Mouse (Mus musculus) embryonic fibroblast, embryonic 13.5 days (primary cell): ENCODE data around the gene Maml3. TPM values are rescaled to one million over a fixed set of nuclear protein-coding genes. Genes with fewer than 3 reads are reported as not detected.

ENCODE experiments used
- H3K27ac ChIP-seq: 2 replicates; pipeline ENCODE4 v1.5.1; 2012; ENCODE audit warnings: low read length, control low read depth, inconsistent platforms; ENCODE audit not compliant: insufficient read depth
- H3K4me1 ChIP-seq: 2 replicates; pipeline ENCODE4 v1.6.1; 2011; ENCODE audit warnings: low read length; ENCODE audit not compliant: control insufficient read depth, insufficient read depth
- H3K4me3 ChIP-seq: 2 replicates; pipeline ENCODE4 v1.5.1; 2011; ENCODE audit warnings: mild to moderate bottlenecking, control low read depth, low read length; ENCODE audit not compliant: insufficient read depth
- CTCF ChIP-seq: IDR thresholded peaks from 2 replicates; pipeline ENCODE4 v1.5.1; 2011; ENCODE audit warnings: mild to moderate bottlenecking, control low read depth, low read length, moderate library complexity, borderline replicate concordance; ENCODE audit not compliant: insufficient read depth
- POLR2A ChIP-seq: IDR thresholded peaks from 2 replicates; pipeline ENCODE4 v1.6.1; 2011; ENCODE audit warnings: low read depth, mild to moderate bottlenecking, control low read depth, low read length, moderate library complexity
- polyA plus RNA-seq: library from polyadenylated mRNA; stranded (reverse); fragments of >200 nt; gene quantifications from 2 replicates; pipeline ENCODE4 v1.2.4, GENCODE M21; 2011; ENCODE audit warnings: low read depth; ENCODE audit not compliant: missing spikeins, insufficient read length

The Maml3 gene
- polyA plus RNA-seq, 1 experiment, result 2.2 TPM

GRCm38 (mm10) chr3:51810731-51811130 lies 294.1 kb downstream of the Maml3 start:
- no peak overlapping the region for H3K4me3 ChIP-seq
- H3K27ac ChIP-seq, result no peak overlapping the region
- H3K4me1 ChIP-seq, result no peaks in the 10 kb centered on the region
- TF ChIP-seq CTCF (no peak), POLR2A (no peak)

GRCm38 (mm10) chr3:51809822-51810221 lies 295.1 kb downstream of the Maml3 start:
- Histone ChIP-seq H3K27ac (no peak overlapping the region), H3K4me3 (no peak overlapping the region), H3K4me1 (no peaks in the 10 kb centered on the region)
- TF ChIP-seq CTCF, result no peak
- no peak for TF ChIP-seq POLR2A

DNA sequence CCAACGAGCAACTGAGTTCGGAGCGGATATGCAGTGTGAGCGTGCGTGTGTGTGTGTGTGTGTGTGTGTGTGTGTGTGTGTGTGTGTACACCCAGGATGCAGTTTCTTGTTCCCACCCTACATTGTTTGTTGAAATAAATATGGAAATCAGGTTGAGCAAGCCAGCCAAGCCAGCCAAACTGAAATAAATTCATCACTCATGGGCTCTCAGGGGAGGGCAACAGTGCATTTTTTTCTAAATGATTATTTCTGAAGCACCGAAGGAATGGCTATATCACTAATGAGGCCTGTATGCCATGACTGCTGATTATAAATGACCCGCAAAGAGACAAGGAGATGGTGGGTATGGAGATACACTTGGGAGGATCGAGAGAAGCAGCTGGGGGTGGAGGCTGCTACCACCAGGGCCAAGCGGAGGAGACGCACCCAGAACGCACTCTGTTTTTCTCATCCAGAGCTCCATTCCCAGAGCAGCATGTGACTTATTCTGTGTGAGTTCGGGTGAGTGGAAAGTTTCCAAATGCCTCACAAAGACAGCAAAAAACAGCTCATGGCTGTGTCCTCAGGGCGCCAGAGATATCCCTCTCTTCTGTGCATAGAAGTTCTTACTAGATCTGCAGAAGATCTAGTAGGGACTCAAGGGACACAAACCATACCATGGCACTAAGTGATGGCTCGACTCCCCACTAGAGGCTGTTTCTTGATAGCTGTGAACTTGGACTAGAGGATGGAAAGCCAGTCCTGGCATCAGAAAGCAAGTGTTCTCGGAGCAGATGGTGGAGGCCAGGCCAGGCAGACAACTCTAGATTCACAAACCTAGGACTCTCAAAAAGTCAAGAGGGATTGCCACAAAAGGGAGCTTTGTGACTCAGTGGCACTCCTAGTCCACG lies 296.6 kb downstream of the Maml3 start:
- TF ChIP-seq CTCF (no peak), POLR2A (no peak)
- Histone ChIP-seq H3K4me1 (no peaks in the 10 kb centered on the region), H3K4me3 (no peak overlapping the region), H3K27ac (no peak overlapping the region)

DNA sequence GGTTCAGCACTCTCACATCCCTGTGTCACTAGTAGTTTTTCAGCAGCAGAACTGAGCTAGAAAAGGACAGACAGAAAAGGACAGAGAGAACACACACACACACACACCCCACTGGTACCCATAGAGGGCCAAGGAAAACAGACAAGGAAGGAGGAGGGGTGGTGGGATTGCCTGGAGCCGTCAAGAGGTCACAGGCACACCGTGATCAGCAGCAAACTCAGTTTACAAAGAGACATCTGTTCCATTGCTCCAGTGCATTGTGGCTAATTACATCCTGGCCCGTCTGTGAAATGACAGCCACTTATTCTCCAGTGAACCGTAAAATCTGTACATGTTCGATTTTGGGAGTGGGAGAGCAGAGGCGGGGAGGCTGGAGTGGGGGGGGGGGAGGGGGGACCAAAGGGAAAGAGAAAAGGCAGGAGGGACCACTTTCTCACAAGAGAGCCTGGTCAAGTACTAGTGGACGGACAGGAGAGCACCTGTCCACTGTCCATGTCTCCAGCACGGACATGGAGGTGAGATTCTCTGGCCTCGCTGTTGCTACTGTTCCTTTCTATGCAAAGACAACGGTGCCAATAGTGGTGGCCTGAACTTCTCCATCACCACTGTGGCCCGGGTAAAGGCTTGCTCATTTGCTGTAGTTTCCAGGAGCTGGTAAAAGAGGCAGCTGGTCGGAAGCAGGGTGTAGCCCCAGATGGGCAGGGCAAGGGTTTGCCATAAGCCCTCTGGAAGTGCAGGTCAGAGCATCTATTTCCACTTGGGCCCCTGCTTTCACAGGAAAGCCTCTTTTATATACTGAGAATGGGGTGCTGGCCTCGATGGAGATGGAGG lies 299.2 kb downstream of the Maml3 start:
- no peak overlapping the region for H3K4me3 ChIP-seq
- H3K4me1 ChIP-seq, result no peaks in the 10 kb centered on the region
- no peak overlapping the region for H3K27ac ChIP-seq
- TF ChIP-seq POLR2A (no peak), CTCF (no peak)

DNA sequence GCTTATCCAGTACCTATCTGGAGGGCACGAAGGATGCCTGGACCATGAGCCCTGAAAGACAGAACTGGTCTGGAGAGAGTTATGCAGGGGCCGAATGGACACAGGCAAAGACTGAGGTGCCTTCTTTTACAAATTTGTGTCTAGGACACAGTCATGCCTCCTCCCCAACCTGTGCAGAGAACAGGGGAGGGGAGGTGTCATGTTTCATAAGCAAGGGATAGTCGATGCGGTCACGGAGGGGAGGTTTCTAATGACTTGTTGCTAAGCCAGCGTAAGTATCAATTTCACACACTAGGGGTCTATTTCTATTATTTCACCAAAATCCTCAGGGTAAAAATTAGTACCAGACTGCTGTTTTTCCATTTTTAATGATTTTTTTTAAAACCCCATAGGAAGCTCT lies 301.0 kb downstream of the Maml3 start:
- TF ChIP-seq CTCF (no peak), POLR2A (no peak)
- Histone ChIP-seq H3K4me1 (no peaks in the 10 kb centered on the region), H3K27ac (no peak overlapping the region), H3K4me3 (no peak overlapping the region)

DNA sequence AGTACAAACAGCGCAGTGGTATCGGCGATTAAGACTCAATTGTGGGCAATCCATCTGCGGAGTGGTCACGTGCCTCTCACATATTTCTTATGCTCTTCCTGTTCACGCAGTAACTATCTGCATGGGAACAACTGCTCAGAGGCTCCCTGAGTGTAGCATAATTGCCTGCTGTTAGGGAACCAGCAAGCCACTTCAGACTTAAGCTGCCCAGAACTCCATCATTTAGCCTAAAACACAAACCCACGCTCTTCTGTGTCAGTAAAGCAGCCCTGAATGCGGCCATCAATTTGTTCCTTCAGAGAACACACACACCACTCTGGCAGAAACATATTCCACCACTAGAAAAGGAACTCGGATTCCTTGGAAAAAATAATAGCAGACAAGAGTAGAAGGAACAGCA lies 305.2 kb downstream of the Maml3 start:
- no peak overlapping the region for H3K4me3 ChIP-seq
- no peaks in the 10 kb centered on the region for H3K4me1 ChIP-seq
- no peak for TF ChIP-seq CTCF
- no peak for TF ChIP-seq POLR2A
- no peak overlapping the region for H3K27ac ChIP-seq

DNA sequence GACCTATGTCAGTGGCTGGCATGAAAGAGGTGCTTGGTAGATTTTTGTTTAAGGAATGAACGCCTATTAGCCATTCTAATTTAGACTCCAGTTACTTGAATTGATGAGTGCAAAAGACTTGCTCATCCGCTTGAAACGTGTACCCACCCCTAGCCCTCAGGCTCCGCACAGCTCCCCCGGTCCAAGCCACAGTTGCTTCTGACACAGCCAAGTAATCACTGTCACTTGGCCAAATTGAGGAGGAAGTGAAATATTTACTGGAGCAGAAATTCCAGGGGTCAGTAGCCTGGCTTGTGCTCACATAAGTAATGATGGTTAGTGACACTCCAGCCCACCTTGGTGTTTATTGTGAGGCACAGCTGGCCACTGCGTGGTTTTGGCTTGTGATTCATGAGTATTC lies 308.0 kb downstream of the Maml3 start:
- no peak overlapping the region for H3K4me3 ChIP-seq
- no peak for TF ChIP-seq CTCF
- no peak for TF ChIP-seq POLR2A
- no peaks in the 10 kb centered on the region for H3K4me1 ChIP-seq
- H3K27ac ChIP-seq, result no peak overlapping the region

- Histone ChIP-seq H3K4me1 (no peaks in the 10 kb centered on the region), H3K4me3 (no peak overlapping the region), H3K27ac (no peak overlapping the region)
- TF ChIP-seq CTCF, result no peak
- 0 out of 2 replicates have a peak, but pooled peaks have one; percentile 13 for TF ChIP-seq POLR2A
Observed at GRCm38 (mm10) chr3:51796219-51796828, 308.6 kb downstream of the Maml3 start.

GRCm38 (mm10) chr3:51791542-51791941 lies 313.3 kb downstream of the Maml3 start:
- Histone ChIP-seq H3K27ac (no peak overlapping the region), H3K4me3 (no peak overlapping the region), H3K4me1 (no peaks in the 10 kb centered on the region; the same call in 1 of the 2 replicates)
- TF ChIP-seq POLR2A (no peak), CTCF (no peak)

- H3K4me3 ChIP-seq, result peak overlapping the region; percentile 39
- H3K27ac ChIP-seq, result peak overlapping the region; percentile 68
- TF ChIP-seq POLR2A (no peak), CTCF (no peak)
- H3K4me1 ChIP-seq, result no peaks in the 10 kb centered on the region; the same call in 1 of the 2 replicates
Observed at GRCm38 (mm10) chr3:51789389-51789904, 315.4 kb downstream of the Maml3 start.
